Mouse (Mus musculus) forebrain, postnatal 0 days (tissue): Measurements from ENCODE around the gene Ankrd60. TPM values are rescaled to one million over a fixed set of nuclear protein-coding genes. Genes with fewer than 3 reads are reported as not detected.
A peak's percentile ranks its signal among the peaks of the same experiment; 100 is the strongest.

Experiments
- ATAC-seq: fragments of 200-750 bp; cut with Nextera tagmentation; 2 replicates; pipeline ENCODE4 v1.8.0; 2017; ENCODE audit warnings: mild to moderate bottlenecking, moderate library complexity
- DNase-seq: peaks from one replicate; pipeline ENCODE4 v3.0.0-alpha.2; 2015
- H3K27ac ChIP-seq: fragments of 300-500 bp; sonication (generic); 2 replicates; pipeline ENCODE4 v1.5.1; 2014; ENCODE audit warnings: low read depth, mild to moderate bottlenecking, antibody characterized with exemption, low read length, moderate library complexity, mixed read lengths
- H3K27me3 ChIP-seq: fragments of 300-500 bp; sonication (generic); 2 replicates; pipeline ENCODE4 v1.6.1; 2014; ENCODE audit warnings: mild to moderate bottlenecking, low read length, mixed read lengths; ENCODE audit not compliant: insufficient read depth
- H3K36me3 ChIP-seq: fragments of 300-500 bp; sonication (generic); 2 replicates; pipeline ENCODE4 v1.6.1; 2014; ENCODE audit warnings: mild to moderate bottlenecking, moderate library complexity; ENCODE audit not compliant: insufficient read depth
- H3K4me1 ChIP-seq: fragments of 300-500 bp; sonication (generic); 2 replicates; pipeline ENCODE4 v1.6.1; 2014; ENCODE audit warnings: antibody characterized with exemption; ENCODE audit not compliant: insufficient read depth
- H3K4me2 ChIP-seq: fragments of 300-500 bp; sonication (generic); 2 replicates; pipeline ENCODE4 v1.6.1; 2014; ENCODE audit warnings: low read depth, mild to moderate bottlenecking, moderate library complexity
- H3K4me3 ChIP-seq: fragments of 300-500 bp; sonication (generic); 2 replicates; pipeline ENCODE4 v1.5.1; 2014; ENCODE audit warnings: low read depth, low read length, mixed read lengths
- H3K9ac ChIP-seq: fragments of 300-500 bp; sonication (generic); 2 replicates; pipeline ENCODE4 v1.6.1; 2014; ENCODE audit warnings: mild to moderate bottlenecking
- H3K9me3 ChIP-seq: fragments of 300-500 bp; sonication (generic); 2 replicates; pipeline ENCODE4 v1.6.1; 2016; ENCODE audit warnings: low read length
- CTCF ChIP-seq: sonication (generic); IDR thresholded peaks from 2 replicates; pipeline ENCODE4 v1.5.1; 2016; ENCODE audit warnings: antibody characterized with exemption, control low read depth, low read depth
- WGBS: fragments of 180-500 bp; shearing (Covaris S2); extraction: QIAGEN DNeasy Blood & Tissue Kit; methylation state at CpG from one replicate; pipeline ENCODE4 v1.1.7; 2014; 5-methylcytosine and 5-hydroxymethylcytosine counted together
- polyA plus RNA-seq: library from polyadenylated mRNA; unstranded; fragments of >200 nt; fragmentation: Nextera tagmentation; extraction: Ambion mirVana; gene quantifications from 2 replicates; pipeline ENCODE4 v1.2.1, GENCODE M21; 2015
- total RNA-seq: library from RNA; depleted of rRNA; stranded (reverse); fragments of >200 nt; gene quantifications from 2 replicates; pipeline ENCODE4 v1.2.3, GENCODE M21; 2014

Gene Ankrd60
- total and polyA plus RNA-seq, 2 experiments from 2014 or later = not detected

GRCm38 (mm10) chr2:173584361-173584760, 6.2 kb upstream of the Ankrd60 start:
- no peak overlapping the region for H3K4me2 ChIP-seq
- no peaks in the 10 kb centered on the region; the same call in 1 of the 2 replicates for H3K9me3 ChIP-seq
- H3K4me3 ChIP-seq = no peak overlapping the region
- 44% methylated on average over 15 of the region's 15 CpGs for WGBS
- DNase-seq (no peak), ATAC-seq (no peak)
- no peak for TF ChIP-seq CTCF
- H3K36me3 ChIP-seq = no peaks in the 10 kb centered on the region
- H3K4me1 ChIP-seq = no peaks in the 10 kb centered on the region
- no peak overlapping the region for H3K27ac ChIP-seq
- H3K27me3 ChIP-seq = peaks cover 21% of the 10 kb centered on the region
- H3K9ac ChIP-seq = no peak overlapping the region

- no peak overlapping the region for H3K4me2 ChIP-seq
- TF ChIP-seq CTCF = peak; percentile 69
- ATAC-seq (no peak), DNase-seq (no peak)
- no peak overlapping the region for H3K9ac ChIP-seq
- H3K27ac ChIP-seq = no peak overlapping the region
- H3K9me3 ChIP-seq = no peaks in the 10 kb centered on the region; the same call in 1 of the 2 replicates
- no peaks in the 10 kb centered on the region for H3K4me1 ChIP-seq
- WGBS = 36% methylated on average over 5 of the region's 5 CpGs
- no peaks in the 10 kb centered on the region for H3K36me3 ChIP-seq
- H3K4me3 ChIP-seq = no peak overlapping the region
- peaks cover 26% of the 10 kb centered on the region for H3K27me3 ChIP-seq
Measured at GRCm38 (mm10) chr2:173583455-173583854, 5.3 kb upstream of the Ankrd60 start.

- Histone ChIP-seq H3K27ac (no peak overlapping the region), H3K9ac (no peak overlapping the region), H3K4me1 (no peaks in the 10 kb centered on the region), H3K36me3 (no peaks in the 10 kb centered on the region), H3K27me3 (peaks cover 29% of the 10 kb centered on the region), H3K4me3 (no peak overlapping the region), H3K4me2 (no peak overlapping the region), H3K9me3 (no peaks in the 10 kb centered on the region; the same call in 1 of the 2 replicates)
- ATAC-seq = no peak
- 93% methylated on average over 3 of the region's 3 CpGs for WGBS
- DNase-seq = no peak
- no peak for TF ChIP-seq CTCF
Measured at GRCm38 (mm10) chr2:173582903-173583302, 4.7 kb upstream of the Ankrd60 start.

GRCm38 (mm10) chr2:173581096-173581495, 2.9 kb upstream of the Ankrd60 start:
- no peak for TF ChIP-seq CTCF
- Histone ChIP-seq H3K27ac (no peak overlapping the region), H3K36me3 (no peaks in the 10 kb centered on the region), H3K9ac (no peak overlapping the region), H3K27me3 (peaks cover 26% of the 10 kb centered on the region), H3K9me3 (no peaks in the 10 kb centered on the region), H3K4me1 (no peaks in the 10 kb centered on the region), H3K4me2 (no peak overlapping the region), H3K4me3 (no peak overlapping the region)
- ATAC-seq (no peak), DNase-seq (no peak)

- Histone ChIP-seq H3K4me3 (peak overlapping the region; percentile 39), H3K36me3 (no peaks in the 10 kb centered on the region), H3K27me3 (peaks cover 17% of the 10 kb centered on the region), H3K9me3 (no peaks in the 10 kb centered on the region), H3K4me2 (peak overlapping the region; percentile 72), H3K4me1 (no peaks in the 10 kb centered on the region), H3K27ac (no peak overlapping the region), H3K9ac (0 out of 2 replicates have a peak overlapping the region, but pooled peaks have one; percentile 18)
- no peak for TF ChIP-seq CTCF
- WGBS = 16% methylated on average over 8 of the region's 8 CpGs
- DNase-seq (no peak), ATAC-seq (no peak)
Measured at GRCm38 (mm10) chr2:173578595-173578994, 430 bp upstream of the Ankrd60 start.

GRCm38 (mm10) chr2:173564179-173564578, 14.0 kb downstream of the Ankrd60 start:
- 50% methylated on average over 9 of the region's 9 CpGs for WGBS

GRCm38 (mm10) chr2:173563336-173563735, 14.8 kb downstream of the Ankrd60 start:
- Histone ChIP-seq H3K4me3 (no peak overlapping the region), H3K4me1 (no peaks in the 10 kb centered on the region)

More at GRCm38 (mm10) chr2:173564179-173564578, 14.0 kb downstream of the Ankrd60 start:
- Histone ChIP-seq H3K4me2 (no peak overlapping the region), H3K36me3 (no peaks in the 10 kb centered on the region), H3K27ac (no peak overlapping the region), H3K9me3 (no peaks in the 10 kb centered on the region), H3K9ac (no peak overlapping the region), H3K4me1 (no peaks in the 10 kb centered on the region), H3K4me3 (no peak overlapping the region), H3K27me3 (no peaks in the 10 kb centered on the region)
- peak; percentile 31 for TF ChIP-seq CTCF
- DNase-seq = no peak
- ATAC-seq = 0 out of 2 replicates have a peak, but pooled peaks have one; percentile 21

More at GRCm38 (mm10) chr2:173563336-173563735, 14.8 kb downstream of the Ankrd60 start:
- WGBS = 74% methylated on average over 7 of the region's 7 CpGs
- H3K9ac ChIP-seq = no peak overlapping the region
- H3K9me3 ChIP-seq = no peaks in the 10 kb centered on the region
- no peaks in the 10 kb centered on the region for H3K27me3 ChIP-seq
- no peak overlapping the region for H3K4me2 ChIP-seq
- no peak overlapping the region for H3K27ac ChIP-seq
- DNase-seq (peak; percentile 57), ATAC-seq (no peak)
- peak; percentile 73 for TF ChIP-seq CTCF
- no peaks in the 10 kb centered on the region for H3K36me3 ChIP-seq
